Mouse (Mus musculus) telencephalon, adult 2 months (tissue): Measurements from ENCODE around the gene Gm6583.

Experiments used
- DNase-seq: peaks from one replicate; pipeline ENCODE4 v3.0.0-alpha.2; 2011; ENCODE audit warnings: low read depth, low spot score

Gene Gm6583

DNA sequence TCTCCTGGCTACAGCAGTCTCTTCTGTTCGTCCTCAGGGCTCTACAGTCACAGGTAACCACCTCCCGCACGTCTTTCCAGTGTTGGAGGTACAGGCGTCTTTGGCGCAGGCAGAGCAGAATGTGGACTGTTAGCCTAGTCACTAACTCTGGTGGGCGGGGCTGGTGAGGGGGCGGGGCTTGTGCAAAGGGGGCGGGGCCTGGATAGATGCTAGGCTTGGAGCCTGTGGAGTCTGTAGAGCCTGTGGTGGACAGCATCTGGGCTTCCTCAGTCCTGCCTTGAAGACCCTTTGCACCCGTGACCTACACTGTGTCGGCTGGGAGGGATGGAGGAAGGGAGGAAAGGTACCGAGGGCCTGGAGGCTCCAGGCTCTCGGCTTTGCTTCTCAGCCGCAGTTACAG lies at the start of gene Gm6583:
TSS of gene Gm6583 (minus strand) at position 124 of the 400 bp plus-strand sequence.
- DNase-seq, result no peak

DNA sequence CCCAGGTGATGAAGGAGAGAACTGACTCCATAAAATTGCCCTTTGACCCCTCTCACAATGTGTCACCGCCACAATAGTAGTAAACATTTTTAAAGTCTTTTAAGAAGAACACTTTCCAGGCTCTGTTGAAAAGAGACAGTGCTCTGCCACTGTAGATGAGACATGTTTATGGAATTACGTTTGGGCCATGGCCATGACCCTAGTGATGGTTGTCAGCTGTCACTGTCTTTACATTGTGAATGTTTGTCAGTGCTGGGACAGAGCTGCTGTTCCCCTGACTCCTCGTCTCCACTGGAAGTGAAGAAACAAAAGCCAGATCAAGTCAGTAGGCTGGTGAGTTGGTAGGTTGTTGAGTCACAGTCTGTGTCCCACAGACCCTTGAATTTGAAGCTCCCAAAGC lies 46.6 kb upstream of the Gm6583 start:
- DNase-seq, result no peak

GRCm38 (mm10) chr5:112399284-112399683 lies 43.5 kb upstream of the Gm6583 start:
- DNase-seq, result no peak

DNA sequence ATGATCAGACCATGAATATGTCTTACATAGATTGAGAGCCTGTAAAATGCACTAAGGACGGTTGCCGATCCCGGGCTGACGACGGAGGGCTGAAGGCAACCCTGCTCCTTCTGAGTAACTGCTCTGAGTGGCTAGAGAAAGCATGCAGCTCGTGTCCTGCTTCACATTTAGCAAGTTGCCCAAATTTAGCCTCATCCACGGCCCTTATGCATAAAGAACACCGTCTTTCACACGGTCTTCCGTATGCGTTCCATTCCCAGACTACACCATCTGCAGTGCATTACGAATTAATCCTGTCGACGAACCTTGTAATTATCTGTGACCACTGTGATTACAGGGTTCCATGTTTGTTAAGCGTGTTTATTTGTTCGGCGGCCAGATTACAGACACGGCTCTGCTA lies 40.2 kb upstream of the Gm6583 start:
- no peak for DNase-seq

GRCm38 (mm10) chr5:112394779-112395443 lies 39.1 kb upstream of the Gm6583 start, which contains the start of gene Asphd2:
TSS of gene Asphd2 (minus strand) at chr5:112394866.
- DNase-seq, result peak; percentile 76

DNA sequence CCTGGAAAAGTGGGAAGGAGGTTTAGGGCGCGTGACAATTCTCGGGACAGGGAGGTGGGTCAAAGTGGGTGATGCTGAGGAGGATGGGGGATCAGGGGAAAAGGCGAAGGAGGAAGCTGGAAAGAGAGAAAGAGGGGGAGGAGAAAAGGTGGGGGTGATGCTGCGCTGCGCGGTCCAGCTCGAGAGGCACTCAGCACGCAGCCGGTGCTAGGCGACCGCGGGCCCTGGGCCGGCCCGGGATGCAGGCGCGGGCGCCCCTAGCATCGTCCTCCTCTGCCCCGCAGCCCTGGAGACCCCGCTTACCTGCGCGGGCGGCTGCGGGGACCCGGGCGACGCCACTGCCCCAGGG lies 38.6 kb upstream of the Gm6583 start:
- no peak for DNase-seq

DNA sequence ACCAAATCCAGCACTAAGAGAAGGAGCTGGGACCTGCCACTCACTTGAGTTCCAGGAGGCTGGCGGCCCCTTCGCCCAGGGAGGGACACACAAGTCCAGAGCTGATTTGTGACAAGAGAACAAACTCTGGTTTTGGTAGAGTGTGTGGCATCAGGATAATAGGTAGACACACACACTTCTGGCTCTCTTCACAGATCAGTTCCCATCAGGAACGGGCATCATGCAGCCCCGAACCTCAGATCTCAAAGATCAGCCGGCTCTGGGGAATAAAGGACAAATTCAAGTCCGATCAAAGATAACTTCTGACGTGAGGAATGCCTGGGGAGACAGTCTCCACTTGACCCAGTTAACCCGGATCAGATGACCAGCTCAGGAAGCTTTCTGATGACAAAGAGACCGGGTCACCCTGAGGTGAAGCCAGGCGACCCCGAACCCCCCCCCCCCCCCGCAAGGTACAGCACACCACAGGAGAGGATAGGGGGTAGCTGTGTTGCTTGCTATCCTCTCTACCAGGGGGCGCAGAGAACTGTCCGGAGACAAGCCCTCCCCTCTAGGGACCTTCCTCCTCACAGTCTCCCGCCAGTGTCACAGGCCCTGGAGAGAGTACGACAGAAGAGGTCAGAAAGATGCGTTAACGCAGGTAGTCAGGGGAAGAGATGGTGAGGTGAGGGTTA lies 38.0 kb upstream of the Gm6583 start:
- no peak for DNase-seq

GRCm38 (mm10) chr5:112391676-112392323 lies 36.0 kb upstream of the Gm6583 start:
- no peak for DNase-seq

DNA sequence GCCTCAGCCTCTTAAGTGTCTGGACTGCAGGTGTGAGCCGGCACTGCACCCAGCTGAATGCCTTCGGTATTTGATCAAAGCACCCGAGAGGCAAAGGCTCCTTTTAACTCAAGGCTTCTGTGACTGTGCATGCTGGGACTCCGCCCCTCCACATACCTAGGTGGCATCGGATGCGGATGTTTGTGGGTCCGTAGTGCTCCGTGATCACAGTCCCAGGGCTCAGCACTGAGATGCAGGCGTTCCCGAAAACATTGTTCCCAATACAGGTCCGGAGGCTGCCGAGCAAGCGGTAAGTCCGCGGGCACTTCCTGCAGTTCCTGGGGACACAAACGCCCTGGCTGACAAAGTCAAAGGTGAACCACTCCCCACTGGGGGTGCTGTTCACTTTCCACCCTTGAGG lies 35.2 kb upstream of the Gm6583 start:
- no peak for DNase-seq

- no peak for DNase-seq
Observed at GRCm38 (mm10) chr5:112389352-112389751, 33.5 kb upstream of the Gm6583 start.

DNA sequence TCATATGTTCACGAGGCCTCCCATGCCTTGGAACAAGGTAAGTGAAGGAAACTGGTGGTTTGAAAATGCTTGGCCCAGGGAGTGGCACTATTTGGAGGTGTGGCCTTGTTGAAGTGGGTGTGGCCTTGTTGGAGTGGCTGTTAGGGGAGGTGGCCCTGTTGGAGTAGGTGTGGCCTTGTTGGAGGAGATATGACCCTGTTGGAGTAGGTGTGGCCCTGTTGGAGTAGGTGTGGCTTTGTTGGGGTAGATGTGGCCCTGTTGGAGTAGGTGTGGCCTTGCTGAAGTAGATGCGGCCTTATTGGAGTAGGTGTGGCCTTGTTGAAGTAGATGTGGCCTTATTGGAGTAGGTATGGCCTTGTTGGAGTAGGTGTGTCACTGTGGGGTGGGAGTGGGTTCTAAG lies 30.1 kb upstream of the Gm6583 start:
- DNase-seq, result no peak

- no peak for DNase-seq
Observed at GRCm38 (mm10) chr5:112384805-112385472, 29.1 kb upstream of the Gm6583 start.

GRCm38 (mm10) chr5:112382641-112383330 lies 27.0 kb upstream of the Gm6583 start:
- DNase-seq, result no peak

- DNase-seq, result no peak
Observed at GRCm38 (mm10) chr5:112382042-112382441, 26.2 kb upstream of the Gm6583 start.

GRCm38 (mm10) chr5:112381154-112381553 lies 25.3 kb upstream of the Gm6583 start:
- no peak for DNase-seq

- no peak for DNase-seq
Observed at GRCm38 (mm10) chr5:112378716-112379115, 22.9 kb upstream of the Gm6583 start.

DNA sequence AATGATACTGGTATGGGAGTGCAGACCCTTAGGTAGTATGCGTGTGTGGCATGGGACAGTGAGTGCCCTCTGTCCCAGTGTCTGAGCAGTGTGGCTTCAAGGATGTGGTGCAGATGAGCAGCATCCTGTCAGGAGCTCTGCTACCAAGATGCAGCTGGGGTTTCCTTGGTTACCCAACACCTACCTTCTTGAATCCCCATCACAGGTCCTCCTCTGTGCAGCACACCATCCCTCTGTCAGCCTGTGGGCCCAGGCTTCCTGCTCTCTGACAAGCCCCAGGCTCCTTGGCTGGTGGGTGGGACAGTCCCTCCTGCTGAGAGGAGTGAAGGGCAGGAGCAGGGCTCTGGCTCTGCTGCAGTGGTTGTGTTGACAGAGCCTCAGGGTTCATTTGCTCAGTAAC lies 21.5 kb upstream of the Gm6583 start:
- DNase-seq, result no peak

DNA sequence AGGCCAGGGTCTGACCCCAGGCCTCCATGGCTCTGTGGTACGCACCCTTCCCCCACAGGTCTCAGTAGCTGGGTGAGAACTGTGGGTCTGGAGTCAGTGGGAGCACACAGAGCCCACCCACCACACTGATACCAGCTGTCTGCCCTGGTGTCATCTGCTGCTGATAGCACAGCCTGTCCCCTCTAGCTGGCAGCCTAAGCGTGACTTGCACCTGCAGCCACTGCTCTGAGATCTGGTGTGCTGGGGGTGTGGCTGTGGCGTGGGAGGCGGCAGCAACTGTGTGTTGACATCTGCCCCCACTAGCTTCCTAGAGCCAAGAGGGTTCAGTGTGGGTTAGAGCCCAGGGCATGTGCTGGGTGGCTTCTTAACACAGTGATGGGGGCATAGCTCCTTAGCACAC lies 20.3 kb upstream of the Gm6583 start:
- no peak for DNase-seq

- peak; percentile 81 for DNase-seq
Observed at GRCm38 (mm10) chr5:112371933-112372332, 16.1 kb upstream of the Gm6583 start.

- DNase-seq, result no peak
Observed at GRCm38 (mm10) chr5:112370236-112370813, 14.5 kb upstream of the Gm6583 start.

DNA sequence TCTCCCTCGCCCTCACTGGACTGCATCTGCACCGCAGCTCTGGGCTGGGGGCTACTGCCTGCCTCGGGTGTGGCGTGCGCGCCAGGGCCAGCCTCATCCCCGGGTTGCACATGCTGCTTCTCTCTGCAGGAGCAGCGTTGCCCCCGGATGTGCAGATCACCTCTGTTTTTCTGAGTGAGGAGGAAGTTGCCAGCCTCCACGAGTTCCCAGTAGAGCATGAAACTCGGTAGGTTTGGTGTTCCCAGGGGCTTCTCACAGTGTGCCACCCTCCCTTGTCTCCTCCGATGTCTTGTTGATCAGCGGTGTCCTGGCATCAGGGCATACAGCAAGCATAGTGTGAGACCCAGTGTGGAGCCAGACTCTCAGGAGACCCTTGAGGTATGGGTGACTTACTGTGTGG lies 13.5 kb upstream of the Gm6583 start:
- DNase-seq, result no peak
